Mouse (Mus musculus): ENCODE results near the gene Pde4b. TPM values are rescaled to one million over a fixed set of nuclear protein-coding genes. Genes with fewer than 3 reads are reported as not detected.

The Pde4b gene
- polyA plus RNA-seq, 1 experiment, result not detected

DNA sequence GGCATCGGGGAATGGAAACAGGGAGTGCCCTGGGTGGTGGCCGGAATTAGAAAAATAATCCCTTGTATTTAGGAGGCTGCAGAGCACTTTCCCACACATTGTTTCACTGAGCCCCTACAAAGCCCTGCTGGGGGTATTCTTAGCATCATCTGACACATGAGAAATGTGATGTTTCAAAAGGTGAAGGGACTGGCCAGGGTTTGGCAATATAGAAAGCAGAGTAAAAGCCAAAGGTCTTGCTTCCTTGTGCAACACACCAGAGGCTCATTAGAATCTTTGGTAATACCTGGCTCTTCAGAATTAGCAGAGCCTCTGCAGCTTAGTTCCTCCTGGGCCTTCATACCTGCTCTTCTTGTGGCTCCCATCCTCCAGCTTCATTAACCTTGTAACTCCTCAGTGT, 451.4 kb downstream of the Pde4b start:
- TF ChIP-seq GATA1 (IDR thresholded peaks at IDR 0.05; ENCODE audit: low read length), result no peak

DNA sequence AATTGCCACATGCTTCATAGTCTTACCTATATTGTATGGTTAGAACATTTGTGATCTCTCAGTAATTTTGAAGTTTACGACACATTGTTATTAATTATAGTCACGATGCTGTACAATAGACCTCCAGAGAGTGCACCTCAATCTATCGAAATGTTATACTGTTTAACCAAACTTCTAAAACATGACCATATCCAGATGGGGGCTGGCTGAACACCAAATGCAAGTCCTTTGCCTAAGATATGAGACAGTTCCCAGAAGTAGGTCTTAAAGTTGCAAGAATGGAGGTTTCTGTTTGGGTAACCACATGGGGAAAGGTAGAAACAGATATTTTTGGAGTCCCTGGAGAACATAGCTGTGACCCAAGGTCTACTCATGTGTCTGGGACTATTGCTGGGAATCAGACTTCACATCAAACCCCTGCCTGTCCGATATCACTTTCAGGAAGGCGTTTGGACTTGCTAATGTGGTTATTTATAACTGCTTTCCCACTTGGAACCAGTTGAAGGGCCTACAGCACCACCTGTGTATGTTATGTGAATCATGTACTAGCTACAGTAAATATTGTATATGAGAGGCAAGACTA, 452.3 kb downstream of the Pde4b start:
- no peak for TF ChIP-seq GATA1 (IDR thresholded peaks at IDR 0.05; ENCODE audit: low read length)

- no peak for TF ChIP-seq GATA1 (IDR thresholded peaks at IDR 0.05; ENCODE audit: low read length)
Measured at GRCm38 (mm10) chr4:102542976-102543375, 455.6 kb downstream of the Pde4b start.

DNA sequence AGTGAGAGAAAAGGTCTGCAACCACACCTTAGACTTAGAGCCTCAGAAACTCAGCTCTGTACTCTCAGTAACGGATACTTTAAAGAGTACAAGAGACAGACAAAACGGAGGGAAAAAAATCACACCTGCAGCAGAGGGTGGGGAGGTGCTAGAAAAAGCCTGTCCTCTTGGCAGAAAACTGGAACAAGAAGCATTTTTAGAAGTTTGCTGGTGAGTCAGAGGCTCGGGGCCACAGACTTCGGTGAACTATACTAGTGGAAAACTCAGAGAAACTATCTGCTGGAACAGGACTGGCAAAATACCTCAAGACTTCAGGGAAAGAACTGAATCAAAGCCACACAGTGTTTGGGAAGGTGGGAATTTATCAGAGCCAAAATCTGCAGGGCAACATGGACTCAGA, 457.9 kb downstream of the Pde4b start:
- TF ChIP-seq GATA1 (IDR thresholded peaks at IDR 0.05; ENCODE audit: low read length), result no peak

DNA sequence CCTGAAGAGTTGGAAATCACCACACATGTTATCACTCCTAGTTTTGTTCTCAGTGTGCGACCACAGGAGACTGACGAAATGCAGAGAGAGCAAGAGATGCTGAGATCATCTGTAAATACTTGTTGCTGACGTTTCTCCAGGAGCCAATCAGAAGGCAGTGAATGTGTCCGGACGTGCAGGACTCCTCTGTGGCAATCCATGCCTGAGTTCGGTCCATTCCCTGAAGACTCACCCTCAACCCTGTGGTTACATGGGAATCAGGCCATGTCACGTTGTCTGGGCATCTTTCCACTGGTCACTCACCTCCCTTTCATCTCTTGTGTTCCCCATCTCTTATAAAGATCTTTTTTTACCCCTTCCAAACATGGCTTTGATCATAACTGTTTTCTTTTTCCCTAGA, 468.2 kb downstream of the Pde4b start:
- TF ChIP-seq GATA1 (IDR thresholded peaks at IDR 0.05; ENCODE audit: low read length), result no peak

DNA sequence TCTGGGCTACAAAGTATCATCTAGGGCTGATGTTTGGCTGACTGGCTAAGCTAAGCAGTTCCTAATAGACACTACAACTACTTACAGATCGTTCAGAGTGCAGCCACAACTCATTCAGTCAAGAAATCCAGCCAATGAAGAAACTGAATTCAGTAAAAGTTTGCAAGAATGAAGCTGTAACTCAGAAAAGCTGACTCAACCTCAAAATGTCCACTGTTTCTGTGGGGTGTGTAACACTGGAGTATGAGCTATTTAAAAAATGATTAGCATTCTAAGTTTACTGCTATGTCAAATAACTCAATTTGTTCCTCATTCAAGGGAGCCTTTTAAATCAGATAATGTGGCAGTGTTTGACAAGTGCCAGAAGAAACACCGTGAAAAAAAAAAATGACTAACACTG, 469.7 kb downstream of the Pde4b start:
- TF ChIP-seq GATA1 (IDR thresholded peaks at IDR 0.05; ENCODE audit: low read length), result no peak

DNA sequence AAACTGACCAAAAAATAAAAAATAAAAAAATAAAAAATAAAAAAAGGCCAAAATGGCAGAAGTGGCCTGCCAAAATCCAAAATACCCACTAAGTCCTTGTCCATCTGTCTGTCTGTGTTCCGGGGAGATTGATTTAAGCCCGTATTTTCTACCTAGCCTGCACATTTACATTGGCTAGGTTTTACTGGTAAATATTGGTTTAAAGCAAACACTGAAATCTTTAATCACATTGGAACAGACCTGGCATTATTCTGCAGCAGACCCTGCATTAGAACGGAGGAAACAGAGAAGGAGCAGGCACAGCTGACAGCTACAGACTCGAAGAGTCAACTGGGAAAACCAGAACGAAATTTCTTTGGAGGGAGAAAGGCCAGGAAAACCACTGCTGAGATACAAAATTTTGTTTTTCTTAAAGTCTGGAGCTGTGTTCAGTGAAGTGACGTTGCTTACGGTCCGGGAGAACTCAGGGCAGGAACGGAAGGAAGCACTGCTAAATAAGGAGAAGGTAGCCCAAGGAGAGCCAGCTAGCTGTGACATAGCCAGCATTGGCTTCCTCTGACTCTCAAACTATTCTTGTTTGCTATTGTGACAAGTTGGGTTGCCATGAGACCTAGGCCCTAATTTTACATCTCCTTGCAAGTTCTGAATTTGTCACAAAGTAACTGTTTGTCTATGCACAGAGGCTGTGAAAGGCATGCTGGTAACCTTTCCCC, 470.3 kb downstream of the Pde4b start:
- no peak for TF ChIP-seq GATA1 (IDR thresholded peaks at IDR 0.05; ENCODE audit: low read length)

GRCm38 (mm10) chr4:102558328-102558727, 471.0 kb downstream of the Pde4b start:
- TF ChIP-seq GATA1 (IDR thresholded peaks at IDR 0.05; ENCODE audit: low read length), result no peak

GRCm38 (mm10) chr4:102560676-102561280, 473.4 kb downstream of the Pde4b start:
- TF ChIP-seq GATA1 (IDR thresholded peaks at IDR 0.05; ENCODE audit: low read length), result no peak

- no peak for TF ChIP-seq GATA1 (IDR thresholded peaks at IDR 0.05; ENCODE audit: low read length)
Measured at GRCm38 (mm10) chr4:102563273-102563855, 476.0 kb downstream of the Pde4b start.

DNA sequence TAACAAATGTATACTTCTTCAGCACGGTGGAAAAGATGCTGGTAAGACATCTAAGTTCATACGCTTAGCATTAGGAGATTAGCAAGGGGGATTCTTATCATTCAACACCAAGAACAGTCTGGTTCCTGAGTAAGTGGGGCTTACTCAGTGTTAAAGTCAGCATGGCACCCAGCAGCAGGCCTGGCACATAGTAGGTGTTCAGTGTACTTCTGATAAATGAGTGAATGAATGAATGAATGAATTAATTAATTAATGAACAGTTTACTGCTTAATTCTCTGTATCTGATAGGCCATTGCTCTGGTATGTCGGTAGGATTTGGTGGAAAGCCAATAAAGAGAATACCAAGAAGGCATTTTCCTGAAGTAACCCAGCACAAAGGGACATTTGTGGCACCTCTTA, 476.9 kb downstream of the Pde4b start:
- TF ChIP-seq GATA1 (IDR thresholded peaks at IDR 0.05; ENCODE audit: low read length), result no peak

DNA sequence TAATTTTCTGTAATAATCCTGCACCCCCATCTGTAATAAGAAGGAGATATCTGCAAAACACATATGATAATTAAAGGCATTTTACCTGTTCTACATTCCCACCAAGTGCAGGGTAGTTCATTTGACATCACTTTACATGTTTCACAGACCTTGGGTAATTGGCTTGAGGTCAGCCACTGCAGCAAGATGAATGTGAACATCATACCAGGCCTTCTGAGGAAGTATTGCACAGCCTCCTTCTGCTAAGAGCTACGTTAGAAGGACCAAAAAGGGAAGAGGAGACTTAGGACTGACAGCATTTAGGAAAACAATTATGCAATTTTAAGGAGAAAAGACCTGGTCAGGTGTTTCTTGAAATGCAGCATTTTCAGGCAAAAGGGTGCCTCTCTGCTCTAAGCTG, 479.1 kb downstream of the Pde4b start:
- no peak for TF ChIP-seq GATA1 (IDR thresholded peaks at IDR 0.05; ENCODE audit: low read length)

DNA sequence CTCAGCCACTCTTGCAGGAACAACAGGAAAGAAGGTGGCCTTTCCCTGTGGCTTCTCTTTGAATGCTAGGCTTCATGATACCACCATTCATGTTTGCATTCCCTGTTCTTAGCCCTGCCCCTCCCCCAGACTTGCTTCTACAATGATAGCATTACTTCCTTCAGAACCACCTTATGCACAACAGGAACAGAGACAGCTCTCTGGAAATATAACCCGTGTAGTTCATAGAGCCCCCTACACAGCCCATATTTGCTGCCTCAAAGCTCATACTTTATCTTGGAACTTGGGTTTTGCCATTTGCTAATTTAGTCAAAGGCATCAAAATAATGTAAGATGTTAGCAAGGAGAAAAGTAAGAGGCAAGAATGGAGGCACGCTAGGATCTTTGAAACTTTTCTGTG, 479.8 kb downstream of the Pde4b start:
- TF ChIP-seq GATA1 (IDR thresholded peaks at IDR 0.05; ENCODE audit: low read length), result no peak

DNA sequence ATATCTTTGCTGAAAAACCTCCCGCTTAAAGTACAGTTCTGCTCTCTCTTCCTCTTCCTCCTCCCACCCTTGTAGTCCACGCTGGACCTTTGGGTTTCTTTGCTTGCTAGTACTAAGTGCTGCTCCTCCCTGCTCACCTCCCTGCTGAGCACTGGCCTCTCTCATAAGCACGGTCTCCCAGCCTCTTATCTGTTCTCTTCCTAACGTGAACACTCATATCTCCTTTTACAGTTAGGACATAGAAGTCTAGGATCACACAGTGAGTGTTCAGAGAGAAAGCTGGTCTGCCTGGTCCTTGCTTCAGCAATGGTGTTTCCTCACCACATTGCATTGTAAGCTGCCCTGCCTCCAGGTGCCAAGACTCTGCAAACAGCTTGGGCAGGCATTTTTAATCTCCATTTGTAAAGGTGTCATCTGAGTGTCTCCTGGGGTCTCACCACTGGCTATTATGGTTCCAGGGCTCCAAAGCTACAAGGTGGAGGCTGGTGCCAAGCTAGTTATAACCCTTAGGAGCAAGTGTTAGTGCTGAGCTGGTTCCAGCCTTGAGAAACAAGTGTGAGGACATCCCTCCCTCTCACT, 480.4 kb downstream of the Pde4b start:
- no peak for TF ChIP-seq GATA1 (IDR thresholded peaks at IDR 0.05; ENCODE audit: low read length)

DNA sequence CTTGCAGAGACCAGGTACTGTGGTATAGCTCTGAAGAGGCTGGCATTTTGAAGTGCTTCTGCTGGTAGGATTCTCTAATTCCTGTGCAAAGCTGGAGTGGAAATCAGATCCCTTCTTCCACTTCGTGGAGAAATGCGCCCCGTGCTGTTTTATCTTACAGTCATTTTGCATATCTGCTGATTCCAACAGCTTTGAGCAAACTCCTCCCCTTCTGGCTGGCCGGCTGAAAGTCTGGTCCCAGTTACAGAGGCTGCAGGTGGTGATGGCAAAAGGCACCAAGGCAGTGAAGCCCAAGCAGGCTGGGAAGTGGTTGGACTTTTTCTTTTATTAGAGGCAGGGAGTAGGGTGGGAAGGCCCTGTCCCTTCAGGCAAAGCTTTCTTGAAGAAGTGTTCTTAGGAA, 481.2 kb downstream of the Pde4b start:
- no peak for TF ChIP-seq GATA1 (IDR thresholded peaks at IDR 0.05; ENCODE audit: low read length)

DNA sequence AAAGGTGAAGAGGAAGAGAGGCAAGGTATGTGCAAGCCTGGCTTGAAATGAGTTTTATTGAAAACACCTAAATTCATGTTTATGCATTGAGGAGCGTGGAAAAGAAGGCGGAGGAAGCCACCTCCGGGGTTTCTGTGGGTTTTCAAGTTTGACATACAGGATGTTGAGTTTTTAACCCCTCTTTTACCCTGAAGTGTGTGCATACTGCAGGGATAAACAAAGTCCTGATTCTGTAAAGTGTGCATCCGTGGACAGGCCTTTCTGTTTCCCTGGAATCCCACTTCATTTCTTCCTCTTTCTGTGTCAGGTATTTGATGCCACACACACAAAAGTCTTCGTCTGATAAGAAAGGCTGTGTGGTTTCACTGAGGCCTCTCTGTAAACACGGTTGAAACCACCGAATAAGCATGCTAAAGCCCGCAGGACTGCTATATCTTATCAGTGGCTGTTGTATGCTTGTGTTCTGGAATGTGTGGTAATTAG, 481.8 kb downstream of the Pde4b start:
- no peak for TF ChIP-seq GATA1 (IDR thresholded peaks at IDR 0.05; ENCODE audit: low read length)
